Mouse (Mus musculus): ENCODE results near the gene Iqschfp. TPM values are rescaled to one million over a fixed set of nuclear protein-coding genes. Genes with fewer than 3 reads are reported as not detected.

Iqschfp gene
- polyA plus RNA-seq, 1 experiment, result not detected

- TF ChIP-seq GATA1 (IDR thresholded peaks at IDR 0.05; ENCODE audit: borderline replicate concordance, low read length), result no peak
Observed at GRCm38 (mm10) chr3:68504838-68505237, 612.8 kb downstream of the Iqschfp start.

DNA sequence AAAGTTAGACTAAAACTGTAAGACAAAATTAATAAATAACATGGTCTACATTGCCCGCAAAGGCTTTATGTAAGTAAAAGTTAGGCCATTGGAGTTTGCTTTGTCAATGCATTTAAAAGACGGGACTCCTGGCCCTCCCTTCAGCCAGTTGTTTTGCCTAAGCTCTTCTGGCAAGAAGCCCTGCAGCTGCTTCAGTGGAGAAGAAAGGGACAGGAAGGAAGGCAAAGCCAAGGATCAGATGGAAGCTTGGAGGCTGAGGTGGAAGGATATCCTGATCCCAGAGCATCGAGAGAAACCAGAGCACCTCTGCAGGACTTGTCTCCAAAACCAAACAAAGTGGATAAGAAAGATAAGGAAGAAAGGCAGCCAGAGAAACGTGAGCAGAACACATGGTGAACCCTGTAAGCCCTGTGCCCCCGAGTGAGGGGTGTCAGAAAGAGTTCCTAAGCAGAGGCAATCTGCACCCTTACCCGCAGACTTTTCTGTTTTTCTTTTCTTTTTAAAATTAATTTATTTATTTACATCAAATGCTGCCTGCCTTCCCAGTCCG lies 614.8 kb downstream of the Iqschfp start:
- Histone ChIP-seq H3K4me1 (peaks cover 73% of the 10 kb centered on the region), H3K27me3 (replicated peaks) (peaks cover 3% of the 10 kb centered on the region), H3K4me3 (replicated peaks) (no peak overlapping the region), H3K9me3 (no peaks in the 10 kb centered on the region), H3K36me3 (replicated peaks; ENCODE audit: low read length) (no peaks in the 10 kb centered on the region)
- no peak for TF ChIP-seq GATA1 (IDR thresholded peaks at IDR 0.05; ENCODE audit: borderline replicate concordance, low read length)
- TF ChIP-seq FLI1 (IDR thresholded peaks at IDR 0.05; ENCODE audit: low read length), result no peak

More at GRCm38 (mm10) chr3:68504838-68505237, 612.8 kb downstream of the Iqschfp start:
- H3K36me3 ChIP-seq (replicated peaks; ENCODE audit: low read length), result no peaks in the 10 kb centered on the region
- H3K4me1 ChIP-seq, result peaks cover 71% of the 10 kb centered on the region
- H3K27me3 ChIP-seq (replicated peaks), result peaks cover 3% of the 10 kb centered on the region
- H3K4me3 ChIP-seq (replicated peaks), result no peak overlapping the region
- H3K9me3 ChIP-seq, result no peaks in the 10 kb centered on the region

DNA sequence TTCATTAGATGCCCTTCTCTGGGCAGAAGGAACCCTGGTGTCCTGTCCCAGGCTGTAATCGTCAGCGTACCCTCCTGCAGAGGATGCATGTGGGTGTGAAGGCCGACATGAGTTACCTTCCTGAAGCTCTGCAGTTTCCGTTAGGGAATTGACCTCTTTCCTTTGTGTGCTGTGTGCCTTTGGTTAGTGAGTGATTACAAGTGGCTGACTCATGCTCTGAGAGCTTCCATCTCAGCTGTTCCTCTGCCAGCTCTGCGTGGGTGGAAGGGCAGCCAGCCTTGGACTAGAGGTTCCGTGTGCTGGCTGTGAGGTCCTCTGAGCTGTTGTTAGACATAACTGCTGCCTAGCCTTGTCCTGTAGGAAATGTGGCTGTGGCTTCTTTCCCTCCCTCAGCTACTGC lies 616.6 kb downstream of the Iqschfp start:
- TF ChIP-seq FLI1 (IDR thresholded peaks at IDR 0.05; ENCODE audit: low read length) (peak; percentile 45; the same call in 1 of the 2 replicates), GATA1 (IDR thresholded peaks at IDR 0.05; ENCODE audit: borderline replicate concordance, low read length) (peak; percentile 53; the same call in 1 of the 3 replicates)
- Histone ChIP-seq H3K9me3 (no peaks in the 10 kb centered on the region), H3K27me3 (replicated peaks) (peaks cover 2% of the 10 kb centered on the region), H3K4me1 (peaks cover 83% of the 10 kb centered on the region), H3K36me3 (replicated peaks; ENCODE audit: low read length) (no peaks in the 10 kb centered on the region), H3K4me3 (replicated peaks) (peak overlapping the region; percentile 84)

GRCm38 (mm10) chr3:68510872-68511271 lies 618.8 kb downstream of the Iqschfp start:
- peak overlapping the region; percentile 79 for H3K4me3 ChIP-seq (replicated peaks)
- H3K9me3 ChIP-seq, result no peaks in the 10 kb centered on the region

DNA sequence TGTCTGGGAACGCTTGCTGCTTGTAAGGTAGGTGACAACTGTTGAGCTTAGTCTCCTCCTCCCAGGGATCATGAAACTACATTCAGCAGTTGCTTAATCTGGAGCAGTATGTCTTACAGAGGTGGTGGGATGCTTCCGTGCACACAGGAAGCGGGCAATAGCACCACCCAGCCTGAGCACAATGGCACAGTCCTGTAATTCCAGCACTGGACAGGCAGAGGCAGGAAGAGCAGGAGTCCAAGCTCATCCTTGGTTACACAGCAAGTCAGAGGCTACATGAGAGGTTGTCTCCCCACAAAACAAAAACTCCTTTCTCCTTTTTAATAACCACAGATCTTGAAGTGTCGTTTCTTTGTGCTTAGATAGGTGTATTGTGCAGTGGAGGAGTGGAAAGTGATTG lies 619.7 kb downstream of the Iqschfp start:
- H3K9me3 ChIP-seq, result no peaks in the 10 kb centered on the region
- peak overlapping the region; percentile 70 for H3K4me3 ChIP-seq (replicated peaks)
- peaks cover 72% of the 10 kb centered on the region for H3K4me1 ChIP-seq
- peaks cover 2% of the 10 kb centered on the region for H3K27me3 ChIP-seq (replicated peaks)
- H3K36me3 ChIP-seq (replicated peaks; ENCODE audit: low read length), result no peaks in the 10 kb centered on the region
- TF ChIP-seq FLI1 (IDR thresholded peaks at IDR 0.05; ENCODE audit: low read length) (no peak), GATA1 (IDR thresholded peaks at IDR 0.05; ENCODE audit: borderline replicate concordance, low read length) (no peak)

More at GRCm38 (mm10) chr3:68510872-68511271, 618.8 kb downstream of the Iqschfp start:
- Histone ChIP-seq H3K4me1 (peaks cover 79% of the 10 kb centered on the region), H3K27me3 (replicated peaks) (peaks cover 2% of the 10 kb centered on the region), H3K36me3 (replicated peaks; ENCODE audit: low read length) (no peaks in the 10 kb centered on the region)
- TF ChIP-seq GATA1 (IDR thresholded peaks at IDR 0.05; ENCODE audit: borderline replicate concordance, low read length) (no peak), FLI1 (IDR thresholded peaks at IDR 0.05; ENCODE audit: low read length) (no peak)

- Histone ChIP-seq H3K27me3 (replicated peaks) (peaks cover under 1% of the 10 kb centered on the region), H3K4me1 (peaks cover 67% of the 10 kb centered on the region), H3K9me3 (no peaks in the 10 kb centered on the region), H3K36me3 (replicated peaks; ENCODE audit: low read length) (no peaks in the 10 kb centered on the region), H3K4me3 (replicated peaks) (no peak overlapping the region)
- TF ChIP-seq FLI1 (IDR thresholded peaks at IDR 0.05; ENCODE audit: low read length), result no peak
- no peak for TF ChIP-seq GATA1 (IDR thresholded peaks at IDR 0.05; ENCODE audit: borderline replicate concordance, low read length)
Observed at GRCm38 (mm10) chr3:68512327-68512726, 620.3 kb downstream of the Iqschfp start.

GRCm38 (mm10) chr3:68513340-68514119 lies 621.5 kb downstream of the Iqschfp start:
- no peaks in the 10 kb centered on the region for H3K36me3 ChIP-seq (replicated peaks; ENCODE audit: low read length)
- TF ChIP-seq FLI1 (IDR thresholded peaks at IDR 0.05; ENCODE audit: low read length) (no peak), GATA1 (IDR thresholded peaks at IDR 0.05; ENCODE audit: borderline replicate concordance, low read length) (no peak)
- H3K4me3 ChIP-seq (replicated peaks), result no peak overlapping the region
- H3K4me1 ChIP-seq, result peaks cover 58% of the 10 kb centered on the region
- no peaks in the 10 kb centered on the region for H3K9me3 ChIP-seq
- H3K27me3 ChIP-seq (replicated peaks), result no peaks in the 10 kb centered on the region

DNA sequence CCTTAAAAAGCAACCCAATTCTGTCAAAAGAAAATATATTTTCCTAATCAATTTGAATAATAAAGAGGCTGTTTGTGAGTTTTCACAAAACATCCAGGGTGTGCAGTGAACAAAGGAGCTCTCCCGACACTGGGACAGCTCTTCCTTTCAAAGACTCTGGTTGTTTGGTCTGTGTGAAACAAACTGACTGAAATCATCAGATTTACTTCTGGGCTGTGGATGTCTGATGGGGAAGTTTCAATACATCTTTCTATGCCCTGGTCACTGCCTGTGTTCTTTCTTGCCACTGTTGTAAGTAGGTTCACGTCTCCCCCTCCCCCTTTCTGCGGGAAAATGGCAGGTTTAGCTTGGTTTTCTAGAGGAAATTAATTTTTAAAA lies 622.1 kb downstream of the Iqschfp start:
- Histone ChIP-seq H3K36me3 (replicated peaks; ENCODE audit: low read length) (no peaks in the 10 kb centered on the region), H3K27me3 (replicated peaks) (no peaks in the 10 kb centered on the region), H3K9me3 (no peaks in the 10 kb centered on the region), H3K4me3 (replicated peaks) (no peak overlapping the region), H3K4me1 (peaks cover 52% of the 10 kb centered on the region)
- TF ChIP-seq FLI1 (IDR thresholded peaks at IDR 0.05; ENCODE audit: low read length) (no peak), GATA1 (IDR thresholded peaks at IDR 0.05; ENCODE audit: borderline replicate concordance, low read length) (no peak)

GRCm38 (mm10) chr3:68514717-68515116 lies 622.7 kb downstream of the Iqschfp start:
- H3K9me3 ChIP-seq, result no peaks in the 10 kb centered on the region
- H3K4me3 ChIP-seq (replicated peaks), result no peak overlapping the region

DNA sequence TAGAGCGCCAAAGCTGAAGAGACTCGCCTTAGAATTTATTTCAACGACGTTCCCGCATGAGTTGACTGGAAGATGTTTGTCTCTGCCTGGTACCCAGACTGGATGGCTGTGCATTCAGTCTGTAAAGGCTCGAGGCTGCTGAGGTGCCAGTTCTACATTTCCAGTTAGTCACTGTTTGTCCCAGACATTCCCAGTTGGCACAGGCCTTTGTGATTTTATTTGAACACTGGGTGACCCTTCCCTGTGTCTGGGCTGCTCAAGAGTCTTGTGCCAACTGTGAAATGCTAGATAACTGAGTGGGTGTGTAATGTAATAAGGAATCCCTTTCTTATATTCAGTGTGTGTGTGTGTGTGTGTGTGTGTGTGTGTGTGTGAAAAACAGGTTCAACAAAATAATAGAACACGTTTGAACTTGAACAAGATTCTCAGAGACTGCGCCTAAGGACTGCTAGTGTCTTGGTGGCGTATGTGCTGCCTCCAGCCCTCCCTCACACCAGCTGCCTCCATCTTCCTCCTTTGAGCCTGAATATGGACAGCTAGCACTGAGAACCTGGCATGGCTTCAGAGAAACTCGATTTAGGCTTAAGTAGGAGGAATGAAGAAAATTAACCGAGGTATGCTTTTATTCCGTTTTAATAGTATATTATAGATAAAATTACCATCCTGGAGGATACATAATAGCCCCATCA lies 624.5 kb downstream of the Iqschfp start:
- H3K27me3 ChIP-seq (replicated peaks), result no peaks in the 10 kb centered on the region
- no peaks in the 10 kb centered on the region for H3K9me3 ChIP-seq
- no peaks in the 10 kb centered on the region for H3K36me3 ChIP-seq (replicated peaks; ENCODE audit: low read length)
- H3K4me3 ChIP-seq (replicated peaks), result no peak overlapping the region
- TF ChIP-seq FLI1 (IDR thresholded peaks at IDR 0.05; ENCODE audit: low read length) (no peak), GATA1 (IDR thresholded peaks at IDR 0.05; ENCODE audit: borderline replicate concordance, low read length) (no peak)
- peaks cover 29% of the 10 kb centered on the region for H3K4me1 ChIP-seq

More at GRCm38 (mm10) chr3:68514717-68515116, 622.7 kb downstream of the Iqschfp start:
- no peaks in the 10 kb centered on the region for H3K36me3 ChIP-seq (replicated peaks; ENCODE audit: low read length)
- H3K27me3 ChIP-seq (replicated peaks), result no peaks in the 10 kb centered on the region
- H3K4me1 ChIP-seq, result peaks cover 46% of the 10 kb centered on the region
- TF ChIP-seq FLI1 (IDR thresholded peaks at IDR 0.05; ENCODE audit: low read length) (no peak), GATA1 (IDR thresholded peaks at IDR 0.05; ENCODE audit: borderline replicate concordance, low read length) (no peak)

All from megakaryocyte, embryonic 14.5 days (primary cell).